Mouse (Mus musculus): ENCODE data around the gene Sema3d. TPM values are rescaled to one million over a fixed set of nuclear protein-coding genes. Genes with fewer than 3 reads are reported as not detected.

Gene Sema3d
- polyA plus RNA-seq, 1 experiment from 2014 or later: 3.4 TPM

- ATAC-seq: no peak
- TF ChIP-seq EP300 (IDR thresholded peaks at IDR 0.05) (no peak), CTCF (IDR thresholded peaks at IDR 0.05) (no peak)
- Histone ChIP-seq H3K4me3 (ENCODE audit: low read depth, low read length) (no peak overlapping the region), H3K9ac (replicated peaks; ENCODE audit: low read depth) (no peak overlapping the region), H3K9me3 (ENCODE audit: low read length) (no peaks in the 10 kb centered on the region), H3K4me2 (replicated peaks; ENCODE audit: low read depth, low read length) (no peak overlapping the region), H3K4me1 (ENCODE audit: insufficient read depth, low read depth, low read length) (no peaks in the 10 kb centered on the region), H3K27me3 (replicated peaks; ENCODE audit: insufficient read depth, low read length) (no peaks in the 10 kb centered on the region), H3K36me3 (ENCODE audit: insufficient read depth, low read length) (no peaks in the 10 kb centered on the region), H3K27ac (ENCODE audit: low read length) (no peak overlapping the region)
- 82% methylated on average over 4 of the region's 4 CpGs for WGBS
- DNase-seq (ENCODE audit: low spot score): no peak
Observed at GRCm38 (mm10) chr5:12451089-12451488, 67.9 kb downstream of the Sema3d start.

GRCm38 (mm10) chr5:12454946-12455345 is 71.8 kb downstream of the Sema3d start:
- DNase-seq (ENCODE audit: low spot score): no peak

GRCm38 (mm10) chr5:12457509-12457908 is 74.3 kb downstream of the Sema3d start:
- H3K27ac ChIP-seq (ENCODE audit: low read length): no peak overlapping the region
- no peak overlapping the region for H3K4me3 ChIP-seq (ENCODE audit: low read depth, low read length)
- WGBS: 73% methylated on average over 1 of the region's 1 CpGs
- H3K4me2 ChIP-seq (replicated peaks; ENCODE audit: low read depth, low read length): no peak overlapping the region
- no peak for TF ChIP-seq CTCF (IDR thresholded peaks at IDR 0.05)
- no peak for TF ChIP-seq EP300 (IDR thresholded peaks at IDR 0.05)
- no peak overlapping the region for H3K9ac ChIP-seq (replicated peaks; ENCODE audit: low read depth)
- DNase-seq (ENCODE audit: low spot score): no peak
- H3K4me1 ChIP-seq (ENCODE audit: insufficient read depth, low read depth, low read length): no peaks in the 10 kb centered on the region
- no peak for ATAC-seq
- no peaks in the 10 kb centered on the region for H3K36me3 ChIP-seq (ENCODE audit: insufficient read depth, low read length)
- H3K27me3 ChIP-seq (replicated peaks; ENCODE audit: insufficient read depth, low read length): no peaks in the 10 kb centered on the region
- H3K9me3 ChIP-seq (ENCODE audit: low read length): no peaks in the 10 kb centered on the region

More at GRCm38 (mm10) chr5:12454946-12455345, 71.8 kb downstream of the Sema3d start:
- no peak overlapping the region for H3K27ac ChIP-seq (ENCODE audit: low read length)
- H3K4me3 ChIP-seq (ENCODE audit: low read depth, low read length): no peak overlapping the region
- H3K4me2 ChIP-seq (replicated peaks; ENCODE audit: low read depth, low read length): no peak overlapping the region
- H3K9me3 ChIP-seq (ENCODE audit: low read length): no peaks in the 10 kb centered on the region
- H3K4me1 ChIP-seq (ENCODE audit: insufficient read depth, low read depth, low read length): no peaks in the 10 kb centered on the region
- no peak overlapping the region for H3K9ac ChIP-seq (replicated peaks; ENCODE audit: low read depth)
- no peak for TF ChIP-seq CTCF (IDR thresholded peaks at IDR 0.05)
- no peak for ATAC-seq
- H3K36me3 ChIP-seq (ENCODE audit: insufficient read depth, low read length): no peaks in the 10 kb centered on the region
- WGBS: 54% methylated on average over 1 of the region's 1 CpGs
- no peaks in the 10 kb centered on the region for H3K27me3 ChIP-seq (replicated peaks; ENCODE audit: insufficient read depth, low read length)

- Histone ChIP-seq H3K27ac (ENCODE audit: low read length) (no peak overlapping the region), H3K9ac (replicated peaks; ENCODE audit: low read depth) (no peak overlapping the region), H3K4me2 (replicated peaks; ENCODE audit: low read depth, low read length) (no peak overlapping the region), H3K9me3 (ENCODE audit: low read length) (no peaks in the 10 kb centered on the region), H3K36me3 (ENCODE audit: insufficient read depth, low read length) (no peaks in the 10 kb centered on the region), H3K27me3 (replicated peaks; ENCODE audit: insufficient read depth, low read length) (no peaks in the 10 kb centered on the region), H3K4me1 (ENCODE audit: insufficient read depth, low read depth, low read length) (no peaks in the 10 kb centered on the region), H3K4me3 (ENCODE audit: low read depth, low read length) (no peak overlapping the region)
- DNase-seq (ENCODE audit: low spot score): peak; percentile 29
- 6% methylated on average over 4 of the region's 4 CpGs for WGBS
- no peak for TF ChIP-seq EP300 (IDR thresholded peaks at IDR 0.05)
- TF ChIP-seq CTCF (IDR thresholded peaks at IDR 0.05): no peak
- no peak for ATAC-seq
Observed at GRCm38 (mm10) chr5:12467568-12468336, 84.6 kb downstream of the Sema3d start.

GRCm38 (mm10) chr5:12474904-12475638 is 91.9 kb downstream of the Sema3d start:
- WGBS: 67% methylated on average over 5 of the region's 5 CpGs
- H3K9ac ChIP-seq (replicated peaks; ENCODE audit: low read depth): no peak overlapping the region

GRCm38 (mm10) chr5:12475639-12475916 is 92.4 kb downstream of the Sema3d start:
- Histone ChIP-seq H3K4me3 (ENCODE audit: low read depth, low read length) (no peak overlapping the region), H3K9ac (replicated peaks; ENCODE audit: low read depth) (no peak overlapping the region), H3K27me3 (replicated peaks; ENCODE audit: insufficient read depth, low read length) (no peaks in the 10 kb centered on the region), H3K27ac (ENCODE audit: low read length) (no peak overlapping the region), H3K4me1 (ENCODE audit: insufficient read depth, low read depth, low read length) (no peaks in the 10 kb centered on the region), H3K36me3 (ENCODE audit: insufficient read depth, low read length) (no peaks in the 10 kb centered on the region), H3K9me3 (ENCODE audit: low read length) (no peaks in the 10 kb centered on the region), H3K4me2 (replicated peaks; ENCODE audit: low read depth, low read length) (no peak overlapping the region)
- no peak for ATAC-seq
- TF ChIP-seq CTCF (IDR thresholded peaks at IDR 0.05) (no peak), EP300 (IDR thresholded peaks at IDR 0.05) (no peak)
- WGBS: 57% methylated on average over 4 of the region's 4 CpGs
- no peak for DNase-seq (ENCODE audit: low spot score)

More at GRCm38 (mm10) chr5:12474904-12475638, 91.9 kb downstream of the Sema3d start:
- Histone ChIP-seq H3K36me3 (ENCODE audit: insufficient read depth, low read length) (no peaks in the 10 kb centered on the region), H3K9me3 (ENCODE audit: low read length) (no peaks in the 10 kb centered on the region), H3K27ac (ENCODE audit: low read length) (no peak overlapping the region), H3K4me3 (ENCODE audit: low read depth, low read length) (no peak overlapping the region), H3K4me1 (ENCODE audit: insufficient read depth, low read depth, low read length) (no peaks in the 10 kb centered on the region), H3K27me3 (replicated peaks; ENCODE audit: insufficient read depth, low read length) (no peaks in the 10 kb centered on the region), H3K4me2 (replicated peaks; ENCODE audit: low read depth, low read length) (no peak overlapping the region)
- TF ChIP-seq CTCF (IDR thresholded peaks at IDR 0.05): no peak
- TF ChIP-seq EP300 (IDR thresholded peaks at IDR 0.05): no peak
- ATAC-seq (no peak), DNase-seq (ENCODE audit: low spot score) (no peak)
